Mouse (Mus musculus): ENCODE measurements around the gene Plscr2.

DNA sequence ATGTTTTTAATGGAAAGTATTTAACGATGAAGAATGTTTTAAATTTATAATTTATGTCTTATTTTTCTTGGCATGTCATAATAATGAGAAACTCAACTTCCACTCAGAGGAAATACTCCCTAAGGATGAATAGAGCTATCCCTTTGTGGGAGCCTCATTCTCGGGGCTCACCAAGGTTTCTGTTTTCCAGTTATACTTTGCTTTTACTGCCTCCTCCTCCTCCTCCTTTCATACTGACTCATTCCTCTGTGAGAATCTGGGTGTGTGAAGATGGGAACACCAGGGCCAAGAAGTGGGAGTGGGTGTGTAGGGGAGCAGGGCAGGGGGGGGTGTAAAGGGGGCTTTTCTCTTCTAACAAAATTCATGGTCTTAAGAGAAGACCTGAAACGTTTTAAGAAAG lies 17.5 kb downstream of the Plscr2 start:
- no peak for TF ChIP-seq CTCF (IDR thresholded peaks at IDR 0.05; ENCODE audit: control insufficient read depth, insufficient read depth, low read length)
- TF ChIP-seq POLR2A (IDR thresholded peaks at IDR 0.05; ENCODE audit: borderline replicate concordance, control insufficient read depth, low read depth, low read length) = no peak
